Mouse (Mus musculus): ENCODE data around the gene Garnl3.

The Garnl3 gene

DNA sequence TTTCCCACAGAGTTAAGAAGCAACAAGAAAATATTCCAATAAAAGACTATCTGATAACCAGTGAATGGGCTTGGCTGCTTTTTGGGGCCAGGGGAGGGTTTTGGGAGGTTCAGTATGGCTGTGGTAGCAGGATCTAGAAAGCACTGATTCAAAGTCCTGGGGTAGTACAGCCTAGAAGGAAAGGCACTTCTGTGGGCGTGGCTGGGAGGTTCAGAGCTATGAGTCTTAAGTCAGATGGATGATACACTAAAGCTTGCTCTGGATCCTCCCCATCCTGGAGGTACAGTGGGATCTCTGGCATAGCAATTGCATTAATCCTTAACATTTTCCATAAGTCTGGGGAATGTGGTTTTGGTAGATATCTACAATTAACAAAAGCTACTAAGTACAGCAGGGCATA lies 167.5 kb downstream of the Garnl3 start:
- in situ Hi-C loops (cut with MboI; ENCODE audit: low pct_unique_long_range_greater_than_20kb in 1 of 2, low sequenced_read_pairs in 2 of 2, unreplicated experiment in 1 of 2), result no loop called here

DNA sequence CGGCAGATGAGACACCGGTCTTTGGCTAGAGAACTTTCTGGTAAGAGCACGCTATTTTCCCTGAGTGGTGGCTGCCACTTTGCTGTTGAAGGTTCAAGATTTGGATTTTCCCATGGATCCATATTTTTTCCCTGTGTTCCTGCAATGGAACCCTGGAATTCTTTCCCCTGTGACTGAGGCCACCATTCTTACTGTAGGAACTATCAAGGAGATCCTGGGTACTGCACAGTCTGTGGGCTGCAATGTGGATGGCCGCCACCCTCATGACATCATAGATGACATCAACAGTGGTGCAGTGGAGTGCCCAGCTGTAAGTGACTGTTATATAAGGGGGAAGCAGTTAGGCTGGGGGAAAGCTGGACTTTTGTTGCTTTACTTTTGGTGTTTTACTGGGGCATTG lies 167.9 kb downstream of the Garnl3 start:
- in situ Hi-C loops (cut with MboI; ENCODE audit: low pct_unique_long_range_greater_than_20kb in 1 of 2, low sequenced_read_pairs in 2 of 2, unreplicated experiment in 1 of 2), result no loop called here

DNA sequence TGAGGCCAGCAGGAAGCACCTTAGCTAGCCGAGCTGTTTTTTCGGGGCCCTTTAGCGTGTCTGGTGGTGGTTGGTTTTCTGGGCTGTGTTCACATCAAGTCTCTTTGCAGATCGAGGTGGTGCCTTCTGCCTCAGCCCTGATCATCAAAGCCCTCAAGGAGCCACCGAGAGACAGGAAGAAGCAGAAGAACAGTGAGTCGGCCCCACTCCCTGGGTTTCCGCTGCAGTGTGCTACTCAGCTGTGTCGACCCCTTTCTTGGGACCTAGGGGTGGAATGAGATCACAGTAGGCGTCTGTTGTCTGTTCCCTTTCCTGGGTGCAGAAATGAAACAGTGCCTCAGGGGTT lies 168.6 kb downstream of the Garnl3 start:
- in situ Hi-C loops (cut with MboI; ENCODE audit: low pct_unique_long_range_greater_than_20kb in 1 of 2, low sequenced_read_pairs in 2 of 2, unreplicated experiment in 1 of 2), result no loop called here

DNA sequence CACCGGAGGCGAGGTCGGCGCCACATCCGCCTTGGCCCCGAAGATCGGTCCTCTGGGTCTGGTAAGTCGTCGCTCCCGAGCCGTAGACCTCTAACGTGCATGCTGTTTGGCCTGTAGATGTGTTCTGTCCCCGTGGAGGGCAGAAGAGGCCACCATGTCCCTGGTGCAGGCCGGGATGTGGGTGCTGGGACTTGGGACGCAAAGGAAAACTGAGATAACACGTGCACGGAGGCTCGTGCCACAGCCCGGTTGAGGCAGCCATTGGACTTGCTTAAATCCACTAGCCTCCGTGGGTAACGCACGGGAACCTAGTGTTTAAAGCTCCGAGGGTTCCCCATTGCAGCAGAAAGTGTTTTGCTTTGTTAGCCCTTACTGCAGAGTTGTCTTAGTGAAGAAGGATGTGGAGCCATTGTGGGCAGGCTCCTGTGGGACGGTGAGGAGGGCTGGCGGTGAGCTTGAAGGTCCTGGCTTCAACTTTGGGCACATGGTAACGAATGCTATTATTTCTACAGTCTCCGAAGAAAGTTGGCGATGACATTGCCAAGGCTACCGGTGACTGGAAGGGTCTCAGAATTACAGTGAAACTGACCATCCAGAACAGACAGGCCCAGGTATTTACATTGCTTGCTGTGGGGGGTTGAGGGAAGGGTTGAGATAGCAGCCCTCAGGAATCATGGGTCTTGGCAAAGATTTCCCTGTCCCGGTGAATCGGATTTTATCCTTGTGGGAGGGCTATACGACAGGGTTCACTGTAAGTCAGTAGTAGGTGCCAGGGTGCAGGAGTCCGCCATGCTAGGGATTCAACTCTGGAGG lies 169.2 kb downstream of the Garnl3 start:
- in situ Hi-C loops (cut with MboI; ENCODE audit: low pct_unique_long_range_greater_than_20kb in 1 of 2, low sequenced_read_pairs in 2 of 2, unreplicated experiment in 1 of 2), result no loop called here

DNA sequence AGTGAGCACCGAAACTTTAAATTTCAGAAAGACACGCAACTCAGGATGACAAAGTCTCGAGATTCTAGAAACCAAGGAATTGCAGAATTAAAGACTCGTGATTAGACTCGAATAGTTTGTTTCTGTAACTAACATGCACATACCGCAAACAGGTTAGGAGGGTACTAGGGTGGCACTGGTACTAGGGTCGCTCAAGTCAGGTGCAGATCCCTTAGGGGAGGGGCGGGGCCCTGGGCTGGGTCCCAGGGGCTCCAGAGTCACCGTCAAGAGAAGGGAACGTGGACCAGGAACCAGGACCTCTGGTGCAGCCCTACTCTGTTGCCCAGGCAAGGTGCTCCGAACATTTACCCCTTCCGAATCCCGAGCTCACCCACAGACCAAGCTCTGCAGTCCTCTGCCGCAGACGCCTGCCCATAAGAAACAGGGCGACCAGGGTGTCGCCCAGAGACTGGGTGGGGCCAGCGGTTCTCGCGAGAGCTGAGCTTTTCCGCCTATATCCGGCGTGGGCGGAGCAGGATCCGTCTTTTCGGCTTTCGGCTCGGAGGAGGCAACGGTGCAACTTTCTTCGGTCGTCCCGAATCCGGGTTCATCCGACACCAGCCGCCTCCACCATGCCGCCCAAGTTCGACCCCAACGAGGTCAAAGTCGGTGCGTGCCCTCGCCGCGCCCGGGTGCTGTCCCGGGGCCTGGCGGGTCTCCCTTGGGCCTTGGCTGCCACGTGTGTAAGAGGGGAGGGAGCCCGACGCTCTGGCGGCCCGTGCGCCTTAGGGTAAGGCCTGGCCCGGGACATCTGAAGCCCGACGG lies 170.1 kb downstream of the Garnl3 start, which contains the start of the genes Rpl12 and Lrsam1:
Gene Rpl12 (plus strand): TSS at position 368 of the 804 bp plus-strand sequence.
Gene Lrsam1 (minus strand): TSS at position 423 of the 804 bp plus-strand sequence.
- in situ Hi-C loops (cut with MboI; ENCODE audit: low pct_unique_long_range_greater_than_20kb in 1 of 2, low sequenced_read_pairs in 2 of 2, unreplicated experiment in 1 of 2), result no loop called here

DNA sequence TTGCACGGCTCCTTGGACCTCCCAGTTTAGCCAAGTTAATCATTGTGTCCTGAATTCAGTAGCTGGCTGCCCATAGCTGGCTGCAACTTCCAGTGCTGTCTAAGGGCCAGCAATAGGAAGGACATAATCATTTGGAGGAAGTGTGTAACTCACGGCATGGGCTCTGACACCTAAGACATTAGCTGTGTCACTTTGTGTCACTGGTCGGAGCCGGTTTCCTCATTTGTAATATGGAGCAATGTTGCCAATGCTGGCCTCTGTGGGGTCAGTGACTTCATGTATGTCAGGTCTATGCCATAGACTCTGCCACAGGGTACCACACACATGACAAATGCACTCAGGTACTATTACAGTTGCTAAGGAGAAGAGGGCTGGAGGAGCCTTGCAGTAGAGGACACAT lies 171.2 kb downstream of the Garnl3 start:
- in situ Hi-C loops (cut with MboI; ENCODE audit: low pct_unique_long_range_greater_than_20kb in 1 of 2, low sequenced_read_pairs in 2 of 2, unreplicated experiment in 1 of 2), result no loop called here

DNA sequence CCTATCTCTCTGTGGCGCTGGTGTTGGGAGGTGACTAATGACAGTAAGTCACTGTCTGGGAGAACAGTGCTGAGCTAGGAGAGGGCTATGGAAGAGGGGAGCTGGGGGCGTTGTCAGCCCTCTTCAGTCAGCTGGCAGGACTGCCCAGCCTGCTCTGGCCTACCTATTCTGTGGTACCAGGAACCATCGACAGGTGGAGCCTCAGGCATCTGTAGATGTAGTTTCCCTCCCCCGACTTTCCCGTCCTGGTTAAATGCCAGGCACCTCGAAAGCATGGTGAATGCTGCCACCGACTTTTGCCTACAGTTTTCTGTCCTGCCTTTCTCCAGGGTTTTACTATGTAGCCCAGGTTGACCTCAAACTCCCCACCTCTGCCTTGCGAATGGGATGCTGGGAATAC lies 174.1 kb downstream of the Garnl3 start:
- in situ Hi-C loops (cut with MboI; ENCODE audit: low pct_unique_long_range_greater_than_20kb in 1 of 2, low sequenced_read_pairs in 2 of 2, unreplicated experiment in 1 of 2), result no loop called here

DNA sequence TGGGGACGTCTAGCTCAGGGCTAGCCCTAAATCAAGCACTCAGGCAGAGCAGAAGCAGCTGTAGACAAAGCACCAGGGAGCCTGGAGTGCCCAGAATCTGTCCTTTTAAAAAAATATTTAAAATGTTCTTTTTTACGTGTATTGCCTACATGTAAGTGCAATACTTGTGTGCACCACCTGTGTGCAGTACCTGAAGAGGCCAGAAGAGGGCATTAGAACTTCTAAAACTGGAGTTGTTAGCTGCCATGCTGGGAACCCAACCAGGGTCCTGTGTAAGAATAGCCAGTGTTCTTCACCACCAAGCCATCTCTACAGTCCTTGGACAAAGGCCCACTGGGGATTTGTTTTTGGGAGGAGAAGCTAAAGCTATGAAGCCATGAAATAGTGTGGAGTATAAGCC lies 176.9 kb downstream of the Garnl3 start:
- in situ Hi-C loops (cut with MboI; ENCODE audit: low pct_unique_long_range_greater_than_20kb in 1 of 2, low sequenced_read_pairs in 2 of 2, unreplicated experiment in 1 of 2), result no loop called here

DNA sequence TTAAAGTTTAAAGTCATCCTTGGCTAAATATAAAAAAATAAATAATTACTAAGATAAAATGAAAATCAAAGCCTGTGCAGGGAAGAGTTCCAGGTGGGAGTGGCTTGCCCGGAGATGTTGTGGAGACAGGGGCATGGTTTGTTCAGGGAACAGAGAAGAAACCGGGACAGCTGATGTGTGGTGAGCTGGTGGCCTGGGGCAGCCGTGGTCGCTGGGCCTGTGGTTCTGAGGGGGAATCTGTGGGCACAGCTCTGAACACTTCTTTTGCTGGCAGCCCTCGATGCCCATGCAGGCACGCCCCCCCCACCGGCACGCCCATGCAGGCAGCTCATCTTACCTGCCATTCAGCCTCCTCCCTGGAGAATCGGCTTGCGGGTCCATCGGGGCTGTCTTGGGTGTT lies 184.0 kb downstream of the Garnl3 start:
- in situ Hi-C loops (cut with MboI; ENCODE audit: low pct_unique_long_range_greater_than_20kb in 1 of 2, low sequenced_read_pairs in 2 of 2, unreplicated experiment in 1 of 2), result no loop called here

DNA sequence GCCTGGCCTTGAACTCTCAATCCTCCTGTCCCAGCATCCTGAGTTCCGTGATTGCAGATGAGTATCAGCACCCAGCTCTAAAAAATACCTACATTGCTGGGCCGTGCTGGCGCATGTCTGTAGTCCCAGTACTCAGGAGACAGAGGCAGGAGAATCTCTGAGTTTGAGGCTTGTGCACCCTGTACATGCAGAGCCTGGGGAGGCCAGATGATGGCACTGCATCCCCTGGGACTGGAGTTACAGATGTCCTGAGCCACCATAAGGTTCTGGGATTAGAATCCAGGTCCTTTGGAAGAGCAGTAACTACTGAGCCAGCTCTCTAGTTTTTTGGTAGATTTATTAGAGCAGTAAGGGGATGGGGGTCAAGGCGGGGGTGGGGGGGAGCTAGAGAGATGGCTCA lies 191.0 kb downstream of the Garnl3 start:
- in situ Hi-C loops (cut with MboI; ENCODE audit: low pct_unique_long_range_greater_than_20kb in 1 of 2, low sequenced_read_pairs in 2 of 2, unreplicated experiment in 1 of 2), result no loop called here

DNA sequence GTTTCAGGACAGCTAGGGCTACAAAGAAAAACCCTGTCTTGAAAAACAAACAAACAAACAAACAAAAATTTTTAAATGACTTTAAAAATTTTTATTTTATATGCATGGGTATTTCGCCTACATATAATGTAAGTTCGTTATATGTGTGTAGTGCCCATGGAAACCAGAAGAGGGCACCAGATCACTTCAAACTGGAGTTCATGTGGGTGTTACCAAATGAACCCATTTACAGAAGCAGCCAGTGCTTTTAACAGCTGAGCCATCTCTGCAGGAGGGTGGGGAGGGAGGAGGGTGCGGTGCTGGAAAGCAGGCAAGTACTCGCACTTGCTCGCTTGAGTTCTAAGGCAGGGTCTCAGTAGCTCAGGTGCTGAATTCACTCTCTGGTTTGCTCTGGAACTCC lies 192.0 kb downstream of the Garnl3 start:
- in situ Hi-C loops (cut with MboI; ENCODE audit: low pct_unique_long_range_greater_than_20kb in 1 of 2, low sequenced_read_pairs in 2 of 2, unreplicated experiment in 1 of 2), result no loop called here

DNA sequence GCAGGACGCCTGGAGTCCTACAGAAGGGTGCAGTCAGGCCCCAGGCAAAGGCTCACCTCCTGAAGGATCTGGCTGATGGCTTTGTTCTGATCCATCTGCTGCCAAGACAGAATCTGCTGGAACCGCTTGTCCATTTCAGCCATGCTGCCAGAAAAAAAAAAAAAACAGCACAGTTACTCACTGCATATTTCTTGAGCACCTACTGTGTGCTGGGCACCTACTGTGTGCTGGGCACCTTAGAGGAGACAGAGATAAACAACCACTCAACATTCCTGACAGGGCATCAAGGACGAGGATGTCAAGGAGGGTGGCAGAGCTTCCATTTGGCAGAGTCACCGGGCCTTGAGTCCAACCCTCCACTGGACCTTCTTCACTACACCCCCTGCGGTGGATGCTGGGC lies 192.7 kb downstream of the Garnl3 start:
- in situ Hi-C loops (cut with MboI; ENCODE audit: low pct_unique_long_range_greater_than_20kb in 1 of 2, low sequenced_read_pairs in 2 of 2, unreplicated experiment in 1 of 2), result no loop called here

Measured in mouse embryonic stem cell (cell line).